11 mouse cellular contexts compared by ENCODE assay signal in genomic region chr5:136530931-136531330, GRCm38 (mm10). TPM values are rescaled to one million over a fixed set of nuclear protein-coding genes. Genes with fewer than 3 reads are reported as not detected.
A peak's percentile ranks its signal among the peaks of the same experiment; 100 is the strongest.
DNase-seq lines count a peak whose midpoint lies in the region; ATAC-seq and TF ChIP-seq lines count a peak whose summit lies in the region.
"Had no signal": no experiment of that assay in that cellular context is flagged by ENCODE, and none has a peak within 500 bp of the region (broad histone marks: within the 10 kb centered on the region; RNA-seq: fewer than 3 reads in every experiment).

No protein-coding gene starts in this region.

- H3K27me3 ChIP-seq in kidney, embryonic 16.5 days (ENCODE audit: insufficient read depth, low read length) = no peaks in the 10 kb centered on the region
- no peaks in the 10 kb centered on the region for H3K27me3 ChIP-seq in hindbrain, postnatal 0 days (ENCODE audit: insufficient read depth, low read length)
- H3K27me3 ChIP-seq: midbrain, embryonic 15.5 days had no signal

- DNase-seq in kidney, adult 11 months = peak; percentile 79
- peak; percentile 63 for DNase-seq in gastrocnemius, postnatal 25 days
- DNase-seq in heart, postnatal 4 days = peak; percentile 50
- DNase-seq in lung, postnatal 36 days = peak; percentile 81
- no peak for DNase-seq in hindbrain, postnatal 0 days (ENCODE audit: low spot score)
- no peak for DNase-seq in ovary, postnatal 10 days (ENCODE audit: low spot score)

- H3K4me3 ChIP-seq in kidney, embryonic 16.5 days (ENCODE audit: low read length) = no peak overlapping the region
- no peak overlapping the region for H3K4me3 ChIP-seq in hindbrain, postnatal 0 days (ENCODE audit: low read length)
- H3K4me3 ChIP-seq: midbrain, embryonic 15.5 days had no signal

- ATAC-seq in kidney, embryonic 16.5 days (ENCODE audit: low FRiP score, low TSS enrichment) = no peak
- no peak for ATAC-seq in inflammation-experienced regulatory T-cells, adult 6 months
- no peak for ATAC-seq in hindbrain, postnatal 0 days
- ATAC-seq: midbrain, embryonic 15.5 days had no signal

- TF ChIP-seq CTCF in hindbrain, postnatal 0 days (IDR thresholded peaks at IDR 0.05; ENCODE audit: low read depth) = no peak

- peaks cover 31% of the 10 kb centered on the region for H3K4me1 ChIP-seq in kidney, embryonic 16.5 days (ENCODE audit: insufficient read depth, low read length)
- peaks cover 4% of the 10 kb centered on the region for H3K4me1 ChIP-seq in hindbrain, postnatal 0 days (ENCODE audit: insufficient read depth, low read length)

- H3K27ac ChIP-seq in kidney, embryonic 16.5 days (ENCODE audit: low read length) = no peak overlapping the region
- H3K27ac ChIP-seq in hindbrain, postnatal 0 days = no peak overlapping the region
- H3K27ac ChIP-seq: kidney, postnatal 0 days; liver, embryonic 14.5 days; midbrain, embryonic 15.5 days had no signal

- no peak overlapping the region for H3K9ac ChIP-seq in kidney, embryonic 16.5 days (replicated peaks; ENCODE audit: low read length)
- no peak overlapping the region for H3K9ac ChIP-seq in hindbrain, postnatal 0 days (replicated peaks; ENCODE audit: low read length)
- H3K9ac ChIP-seq: liver, embryonic 14.5 days; midbrain, embryonic 15.5 days had no signal

- no peaks in the 10 kb centered on the region for H3K9me3 ChIP-seq in kidney, embryonic 16.5 days (ENCODE audit: low read length)
- no peaks in the 10 kb centered on the region for H3K9me3 ChIP-seq in hindbrain, postnatal 0 days (ENCODE audit: low read length)
- H3K9me3 ChIP-seq: midbrain, embryonic 15.5 days had no signal

- H3K4me2 ChIP-seq in kidney, embryonic 16.5 days (replicated peaks; ENCODE audit: low read depth, low read length) = no peak overlapping the region
- H3K4me2 ChIP-seq in hindbrain, postnatal 0 days (ENCODE audit: low read depth, low read length) = no peak overlapping the region
- H3K4me2 ChIP-seq: midbrain, embryonic 15.5 days had no signal

- H3K36me3 ChIP-seq in kidney, embryonic 16.5 days (ENCODE audit: insufficient read depth, low read length) = no peaks in the 10 kb centered on the region
- no peaks in the 10 kb centered on the region for H3K36me3 ChIP-seq in hindbrain, postnatal 0 days (ENCODE audit: insufficient read depth, low read length)
- H3K36me3 ChIP-seq: midbrain, embryonic 15.5 days had no signal

- WGBS in kidney, embryonic 16.5 days = 95% methylated on average over 1 of the region's 1 CpGs
- WGBS in hindbrain, postnatal 0 days = 80% methylated on average over 1 of the region's 1 CpGs

RNA-seq across cellular contexts. Expression of gene Cux1, which starts 36.4 kb away (rescaled TPM):
- 110 and 123 TPM in 2 replicates for polyA plus RNA-seq in kidney, embryonic 16.5 days (2015; fragmentation: Nextera tagmentation; extraction: Ambion mirVana)
- total RNA-seq in gastrocnemius, postnatal 25 days (2021) = 10 to 100 TPM; 66.6 to 67.1 TPM
- total RNA-seq in heart, postnatal 4 days (2021) = 100 to 1,000 TPM; 126 to 131 TPM
- 10 to 100 TPM; 25.9 to 53.1 (median 41.6) TPM for polyA plus RNA-seq in inflammation-experienced regulatory T-cells, adult 6 months (2017; shearing (Covaris generic))
- 132 and 137 TPM in 2 replicates for total RNA-seq in hindbrain, postnatal 0 days (2014; rRNA removed)
- 81.1 and 86.3 TPM in 2 replicates for polyA plus RNA-seq in hindbrain, postnatal 0 days (2015; fragmentation: Nextera tagmentation; extraction: Ambion mirVana)

Comparison
In these comparisons a context has a peak if more than half of its experiments do, and no peak if none do; other contexts are left out.
1. DNase-seq: peak in kidney, adult 11 months (single experiment), gastrocnemius, postnatal 25 days (single experiment), heart, postnatal 4 days (single experiment) and lung, postnatal 36 days (single experiment); none in hindbrain, postnatal 0 days (single experiment) and ovary, postnatal 10 days (single experiment).